Mouse (Mus musculus): Measurements from ENCODE around the gene Dtymk.
"Not testable (repeated sequence)": the region's sequence is repeated elsewhere in the genome, so short reads cannot be mapped to it uniquely, and the experiment has no call there.

Dtymk gene

DNA sequence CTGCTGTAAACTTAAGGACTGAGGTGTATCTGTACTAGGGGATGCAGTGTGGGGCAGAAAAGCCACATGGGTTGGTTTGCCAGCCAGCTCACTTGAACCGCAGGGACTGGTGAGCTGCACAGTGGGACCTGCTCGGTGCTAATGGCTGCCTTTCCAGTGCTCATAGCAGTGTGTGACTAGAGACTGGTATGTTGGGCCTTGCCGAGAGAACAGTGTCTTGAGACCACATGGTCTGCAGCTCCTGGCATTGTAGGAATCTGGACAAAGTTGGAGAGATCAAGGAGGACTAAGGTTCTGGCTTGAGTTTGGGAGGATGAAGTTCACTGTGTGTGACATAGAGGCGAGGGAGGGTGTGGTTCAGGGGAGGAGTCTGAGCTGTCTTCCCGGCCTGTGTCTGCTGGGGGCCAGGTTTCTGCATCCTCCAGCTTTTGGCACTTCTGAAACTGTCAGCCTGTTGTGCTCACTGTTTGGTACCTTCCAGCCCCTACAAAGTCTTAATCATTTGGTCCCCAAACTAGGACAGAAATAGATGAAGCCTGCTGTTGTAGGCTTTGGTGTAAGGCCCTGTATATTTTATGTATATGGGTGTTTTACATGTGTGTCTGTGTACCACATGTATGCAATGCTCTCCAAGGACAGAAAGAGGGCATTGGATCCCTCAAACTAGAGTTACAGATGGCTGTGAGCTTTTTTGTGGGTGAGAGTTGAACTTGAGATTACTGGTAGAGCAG lies 3.7 kb upstream of the Dtymk start:
- no peak for DNase-seq (ENCODE audit: extremely low read depth, low read depth, low spot score)

DNA sequence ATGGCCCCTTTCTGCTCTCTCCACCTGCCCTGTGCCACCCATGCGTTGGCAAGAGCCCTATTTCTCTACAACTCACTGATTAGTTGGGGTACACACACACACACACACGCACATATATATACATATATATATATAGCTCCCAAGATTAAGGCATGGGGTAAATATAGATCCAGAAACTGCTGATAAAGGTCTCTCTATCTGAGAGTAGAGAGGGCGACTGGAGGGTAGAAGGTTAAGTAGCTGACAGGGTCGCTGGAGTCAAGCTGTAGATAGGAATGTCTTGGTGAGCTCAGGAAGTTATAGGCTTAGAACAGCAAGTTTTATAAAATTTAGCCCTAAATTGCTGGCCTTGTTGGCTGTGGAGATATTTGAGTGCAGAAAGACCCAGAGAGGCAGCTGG lies 3.1 kb upstream of the Dtymk start:
- DNase-seq (ENCODE audit: extremely low read depth, low read depth, low spot score): no peak

DNA sequence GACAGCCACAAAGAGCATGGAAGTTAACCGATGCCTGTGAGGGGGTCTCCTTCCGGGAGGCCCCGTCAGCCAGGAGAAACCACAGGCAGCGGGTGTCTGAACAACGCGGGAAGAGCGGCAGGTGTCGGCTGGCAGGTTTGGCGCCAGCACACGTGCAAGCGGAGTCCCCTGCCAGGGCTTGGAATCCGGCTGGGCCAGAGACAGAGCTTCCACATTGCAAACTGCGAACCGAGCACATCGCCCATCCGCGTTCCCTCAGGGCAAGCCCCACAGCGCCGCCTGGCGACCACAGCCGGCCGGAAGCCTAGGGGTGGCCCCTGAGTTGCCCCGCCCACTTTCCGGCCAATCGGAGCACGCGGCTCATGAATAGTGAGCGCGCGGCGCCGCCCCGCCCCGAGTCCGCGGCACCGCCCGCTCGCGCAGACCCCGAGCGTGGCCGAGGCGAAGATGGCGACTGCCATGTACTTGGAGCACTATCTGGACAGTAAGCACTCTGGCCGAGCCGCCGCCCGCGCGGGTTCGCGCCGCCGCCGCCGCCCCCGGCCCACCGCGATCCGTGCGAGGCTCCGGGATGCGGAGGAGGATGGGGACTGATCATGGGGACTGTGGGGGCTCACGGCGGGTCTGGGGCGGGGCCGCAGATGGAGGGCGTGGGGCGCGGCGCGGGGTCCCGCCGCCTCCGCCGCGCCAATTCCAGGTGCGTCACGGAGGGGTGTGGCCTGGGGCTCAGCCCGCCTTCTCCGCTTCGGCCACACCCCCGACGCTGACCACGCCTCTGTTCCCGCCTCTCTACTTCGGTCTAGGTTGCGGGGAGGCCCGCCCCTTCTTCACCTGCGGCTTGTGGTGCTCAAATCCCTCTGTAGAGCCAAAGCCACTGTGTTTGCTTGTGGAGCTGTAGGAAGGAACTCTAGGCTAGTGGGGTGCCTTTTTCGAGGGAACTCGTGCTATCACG lies 2.1 kb upstream of the Dtymk start, which contains the start of gene Ing5:
TSS of gene Ing5 (plus strand) at position 410 of the 952 bp plus-strand sequence.
- DNase-seq (ENCODE audit: extremely low read depth, low read depth, low spot score): no peak

DNA sequence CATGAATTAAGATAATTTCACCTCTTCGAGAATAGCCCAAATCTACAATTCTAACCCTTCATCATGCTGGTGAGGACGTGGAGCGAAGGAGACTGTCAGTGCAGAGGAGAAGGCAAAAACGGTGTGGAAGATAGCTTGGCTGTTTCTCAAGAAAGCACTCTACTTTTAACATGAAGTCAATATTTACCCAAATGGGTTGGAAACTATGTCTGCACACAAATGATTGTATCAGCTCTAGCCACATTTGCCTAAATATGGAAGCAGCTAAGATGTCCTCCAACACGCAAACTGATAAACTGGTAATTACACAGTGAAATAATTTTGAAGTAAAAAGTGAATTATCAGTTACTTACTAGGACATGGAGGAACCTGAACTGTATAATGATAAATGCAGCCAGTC lies 1.0 kb upstream of the Dtymk start:
- no peak for DNase-seq (ENCODE audit: extremely low read depth, low read depth, low spot score)

DNA sequence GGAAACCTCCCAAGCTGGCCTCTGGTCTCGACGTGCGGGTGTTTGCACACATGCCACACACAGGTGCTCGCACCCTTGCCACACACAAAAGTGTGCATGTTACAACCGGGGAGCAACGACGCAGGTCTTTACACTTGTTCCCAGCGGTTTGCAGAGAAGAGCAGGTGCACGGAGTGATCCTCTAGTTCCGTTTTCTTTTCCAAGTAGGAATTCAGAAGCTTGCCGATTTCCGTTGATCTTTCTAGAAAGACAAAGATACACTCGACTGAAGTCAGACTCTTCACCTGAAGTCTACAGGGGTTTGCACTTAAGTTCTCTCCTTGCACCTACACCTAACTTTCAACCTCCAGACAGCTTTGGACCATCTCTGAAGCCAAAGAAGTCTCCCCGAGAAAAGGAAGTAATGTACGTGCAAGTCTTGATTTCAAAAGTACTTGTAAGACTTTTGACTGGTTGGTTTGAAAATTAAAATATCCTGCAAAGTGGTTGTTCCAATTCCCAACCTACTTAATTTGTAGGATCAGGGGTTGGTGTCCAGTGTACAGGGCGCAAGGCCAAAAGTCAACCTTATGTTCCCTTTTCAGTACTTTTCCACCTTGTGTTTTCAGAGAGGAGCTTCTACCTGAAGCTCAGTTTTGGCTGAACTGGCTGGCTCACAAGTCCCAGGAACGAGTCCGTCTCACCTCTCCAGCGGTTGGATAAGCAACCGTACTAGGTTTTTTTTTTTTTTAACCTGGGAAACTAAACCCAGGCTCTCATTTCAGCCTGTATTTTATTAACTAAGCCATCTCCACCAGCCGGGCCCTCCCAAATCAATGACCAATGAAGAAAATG lies 847 bp downstream of the Dtymk start:
- no peak for DNase-seq (ENCODE audit: extremely low read depth, low read depth, low spot score)

DNA sequence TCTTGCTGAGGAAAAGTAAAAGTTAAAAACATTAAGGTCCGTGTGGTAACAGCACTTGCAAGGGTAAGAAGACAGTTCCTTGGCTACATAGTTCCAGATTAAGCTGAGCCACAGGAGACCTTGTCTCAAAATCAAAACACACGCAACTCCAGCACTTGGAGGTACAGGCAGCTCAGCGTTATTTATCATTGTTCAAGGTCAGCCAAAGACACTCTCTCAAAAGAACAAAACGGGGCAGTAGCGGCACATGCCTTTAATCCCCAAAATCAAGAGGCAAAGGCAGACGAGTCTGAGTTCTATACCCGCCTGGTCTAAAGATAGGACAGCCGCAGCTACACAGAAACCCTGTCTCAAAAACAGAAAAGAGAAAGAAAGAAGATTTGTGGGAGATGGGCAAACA lies 5.8 kb downstream of the Dtymk start:
- no peak for DNase-seq (ENCODE audit: extremely low read depth, low read depth, low spot score)

DNA sequence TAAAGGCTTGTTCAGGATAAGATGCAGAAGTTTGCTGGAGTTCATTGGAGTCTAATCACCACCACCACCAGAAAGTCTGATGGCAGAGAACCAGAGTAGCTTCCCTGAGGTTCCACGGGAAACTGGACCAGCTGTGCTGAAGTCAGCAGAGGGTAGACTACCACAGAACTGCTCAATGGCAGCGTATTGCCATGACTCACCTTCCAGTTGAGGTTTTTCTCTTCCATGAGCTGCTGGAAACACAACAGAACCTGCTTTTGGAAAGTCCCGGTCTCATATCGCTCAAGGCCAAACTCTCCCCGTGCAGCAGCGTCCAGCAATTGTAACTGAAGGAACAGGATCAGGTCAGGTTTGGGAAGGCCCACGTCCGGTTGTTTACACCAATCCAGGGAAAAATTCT lies 7.2 kb downstream of the Dtymk start:
- no peak for DNase-seq (ENCODE audit: extremely low read depth, low read depth, low spot score)

DNA sequence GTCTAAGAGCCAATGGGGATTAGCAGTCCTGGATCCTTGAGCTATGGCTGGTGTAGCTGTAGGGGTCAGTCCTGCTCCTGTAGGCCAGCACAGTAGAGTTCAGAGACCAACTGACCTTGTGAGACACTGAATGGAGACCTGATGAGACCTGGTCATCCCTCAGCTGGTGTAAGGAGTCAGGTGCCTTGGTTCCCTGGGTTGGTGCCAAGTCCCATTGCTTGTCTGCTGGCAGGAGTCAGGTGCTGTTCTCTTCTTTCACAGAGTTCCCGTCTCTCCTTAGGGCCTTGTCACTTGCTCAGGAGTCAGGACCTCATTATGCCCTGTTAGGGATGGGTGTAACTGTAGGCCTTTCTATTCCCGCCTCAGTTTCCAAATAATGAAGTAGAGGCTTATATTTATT lies 14.8 kb downstream of the Dtymk start:
- no peak for DNase-seq (ENCODE audit: extremely low read depth, low read depth, low spot score)

DNA sequence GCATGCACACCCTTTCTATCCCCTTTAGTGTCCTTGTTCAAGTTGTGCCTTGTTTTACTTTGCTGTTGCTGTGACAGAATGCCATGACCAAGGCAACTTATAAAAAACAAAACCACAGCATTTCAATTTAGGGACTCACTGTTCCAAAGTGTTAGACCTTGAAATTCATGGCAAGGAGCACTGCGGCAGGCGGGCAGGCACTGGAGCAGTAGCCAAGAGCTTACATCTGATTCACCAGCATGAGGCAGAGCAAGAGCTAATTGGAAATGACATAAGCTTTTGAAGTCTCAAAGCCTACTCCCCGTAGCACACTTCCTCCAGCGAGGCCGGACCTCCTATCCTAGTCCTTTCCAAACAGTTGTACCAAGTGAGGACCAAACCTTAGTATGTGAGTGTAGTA lies 25.0 kb downstream of the Dtymk start:
- DNase-seq (ENCODE audit: extremely low read depth, low read depth, low spot score): no peak

DNA sequence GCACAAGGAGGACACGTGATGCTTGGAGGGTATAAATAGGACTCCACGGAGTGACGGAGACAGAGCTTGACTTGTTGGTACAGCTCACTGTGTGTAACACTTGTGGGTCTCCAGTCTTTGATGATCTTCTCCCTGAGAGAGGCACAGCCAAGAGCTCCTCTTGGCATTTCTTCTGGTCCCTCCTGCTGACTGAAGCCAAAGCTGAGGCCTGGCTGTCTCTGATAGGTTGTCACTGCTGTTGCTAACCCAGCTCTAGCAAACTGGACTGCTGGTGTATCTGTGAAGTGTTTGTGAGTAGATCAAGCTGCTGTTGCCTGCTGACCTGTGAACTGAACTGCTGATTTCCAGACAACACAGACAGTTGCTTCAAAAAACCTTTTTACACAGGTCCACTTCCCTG lies 31.8 kb downstream of the Dtymk start:
- no peak for DNase-seq (ENCODE audit: extremely low read depth, low read depth, low spot score)

DNA sequence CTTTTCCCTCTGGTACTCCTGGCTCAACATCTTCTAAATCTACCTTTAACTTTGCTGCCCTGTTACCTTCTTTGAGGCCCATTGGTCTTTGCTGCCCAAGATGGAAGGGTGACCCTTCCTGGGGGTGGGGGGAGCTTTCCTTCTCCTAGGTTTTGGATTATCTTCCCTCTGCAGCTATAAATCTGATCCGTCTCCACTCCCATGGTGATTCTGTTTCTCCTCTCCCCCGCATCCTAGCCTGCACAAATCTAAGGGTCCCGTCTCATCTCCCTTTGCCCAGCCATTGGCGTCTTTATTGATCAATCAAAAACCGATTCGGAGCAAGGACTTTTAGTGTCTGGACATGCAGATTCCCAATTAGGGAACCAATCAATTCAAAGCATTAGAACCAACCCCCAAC lies 34.1 kb downstream of the Dtymk start:
- DNase-seq (ENCODE audit: extremely low read depth, low read depth, low spot score): no peak

DNA sequence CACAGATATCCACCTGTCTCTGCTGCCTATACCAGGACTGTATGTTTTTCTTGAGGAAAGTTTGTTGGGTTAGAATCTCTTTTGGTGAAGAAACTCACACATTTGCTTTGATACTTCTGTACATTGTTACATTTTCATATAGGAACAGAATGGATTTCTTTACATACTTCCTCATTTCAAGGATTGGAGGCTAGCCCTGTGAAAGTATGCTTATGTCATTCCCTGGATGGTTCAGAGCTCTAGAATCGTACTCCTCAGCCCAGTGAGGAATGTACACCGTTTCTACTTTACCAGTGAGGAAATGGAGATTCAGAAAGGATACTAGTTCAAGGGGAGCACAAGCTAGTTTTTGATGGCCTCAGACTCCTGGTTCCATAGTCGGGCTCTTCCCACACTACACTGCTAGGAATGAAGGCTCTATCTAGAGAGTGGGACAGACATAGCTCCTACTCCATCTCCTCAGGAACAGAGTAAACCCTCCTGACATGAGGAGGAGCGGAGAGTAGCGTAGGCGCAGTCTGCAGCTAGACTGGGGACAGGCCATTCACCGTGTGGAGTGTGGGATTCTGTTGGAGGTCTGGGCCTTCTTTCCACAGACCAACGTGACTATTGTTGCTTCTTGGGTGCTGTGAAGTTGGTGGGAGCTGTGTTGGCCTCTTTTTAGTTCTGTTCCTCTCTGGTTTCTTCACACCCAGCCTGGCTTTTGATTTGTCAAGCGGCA lies 36.7 kb downstream of the Dtymk start:
- DNase-seq (ENCODE audit: extremely low read depth, low read depth, low spot score): no peak

DNA sequence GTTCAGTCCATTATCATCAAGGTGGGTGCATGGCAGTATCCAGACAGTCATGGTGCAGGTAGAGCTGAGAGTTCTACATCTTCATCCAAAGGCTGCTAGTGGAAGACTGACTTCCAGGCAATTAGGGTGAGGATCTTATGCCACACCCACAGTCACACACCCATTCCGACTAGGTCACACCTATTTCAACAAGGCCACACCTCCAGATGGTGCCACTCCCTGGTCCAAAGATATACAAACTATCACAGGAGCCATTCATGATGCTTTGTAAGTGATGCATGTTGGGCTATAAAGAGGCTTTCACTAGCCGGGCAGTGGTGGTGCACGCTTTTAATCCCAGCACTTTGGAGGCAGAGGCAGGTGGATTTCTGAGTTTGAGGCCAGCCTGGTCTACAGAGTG lies 38.2 kb downstream of the Dtymk start:
- not testable (repeated sequence) for DNase-seq (ENCODE audit: extremely low read depth, low read depth, low spot score)

DNA sequence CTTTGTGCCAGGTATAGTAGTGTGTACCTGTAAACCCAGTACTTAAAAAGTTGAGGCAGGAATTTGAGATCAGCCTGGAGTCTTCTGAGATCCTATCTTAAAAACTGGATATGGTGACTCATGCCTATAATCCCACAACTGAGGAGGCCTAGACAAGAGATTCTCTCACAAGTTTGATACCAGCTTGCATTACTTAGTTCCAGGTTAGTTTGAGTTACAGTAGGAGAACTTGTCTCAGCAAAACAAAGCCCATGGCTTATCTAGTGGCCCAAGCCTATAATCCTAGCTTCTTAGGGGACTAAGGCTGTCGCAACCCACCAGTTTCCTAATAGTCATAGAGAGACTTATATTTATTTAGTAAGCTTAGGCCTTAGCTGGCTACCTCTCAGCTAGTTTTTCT lies 41.7 kb downstream of the Dtymk start:
- DNase-seq (ENCODE audit: extremely low read depth, low read depth, low spot score): peak; percentile 61

DNA sequence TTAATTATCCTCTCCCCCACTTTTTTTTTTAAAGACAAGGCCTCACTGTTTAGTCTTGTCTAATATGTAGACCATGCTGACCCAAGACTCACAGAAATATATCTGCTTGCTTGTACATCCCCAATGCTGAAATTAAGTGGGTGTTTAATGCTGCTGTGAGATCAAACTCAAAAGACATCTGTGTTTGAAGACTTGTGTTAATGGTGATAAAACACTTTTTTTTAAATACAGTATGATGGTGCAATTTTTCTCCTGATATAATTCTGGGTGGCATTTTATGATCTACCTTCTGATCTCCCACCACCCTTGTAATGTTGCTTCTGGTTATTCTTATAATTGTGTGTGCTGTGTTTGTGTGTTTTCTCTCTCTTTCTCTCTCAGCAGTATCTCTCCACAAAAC lies 45.6 kb downstream of the Dtymk start:
- DNase-seq (ENCODE audit: extremely low read depth, low read depth, low spot score): no peak

DNA sequence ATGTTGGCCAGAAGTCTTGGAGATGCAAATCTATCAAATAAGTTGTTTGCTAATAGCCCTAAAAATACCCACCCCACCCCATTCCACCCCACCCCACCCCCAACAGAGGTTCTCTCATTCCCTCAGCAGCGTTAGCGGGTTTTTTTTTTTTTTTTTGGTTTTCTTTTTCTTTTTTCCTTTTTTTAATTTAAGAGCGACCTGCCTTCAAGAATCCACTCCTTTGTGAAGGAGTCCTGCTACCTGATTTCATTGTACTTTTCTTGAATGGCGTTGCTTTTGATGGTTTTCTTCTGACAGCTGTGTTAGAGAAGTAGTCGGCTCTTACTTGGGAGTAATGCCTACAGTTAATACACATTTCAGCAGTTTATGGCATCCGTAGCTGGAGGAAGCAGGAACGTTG lies 46.1 kb downstream of the Dtymk start:
- DNase-seq (ENCODE audit: extremely low read depth, low read depth, low spot score): no peak

DNA sequence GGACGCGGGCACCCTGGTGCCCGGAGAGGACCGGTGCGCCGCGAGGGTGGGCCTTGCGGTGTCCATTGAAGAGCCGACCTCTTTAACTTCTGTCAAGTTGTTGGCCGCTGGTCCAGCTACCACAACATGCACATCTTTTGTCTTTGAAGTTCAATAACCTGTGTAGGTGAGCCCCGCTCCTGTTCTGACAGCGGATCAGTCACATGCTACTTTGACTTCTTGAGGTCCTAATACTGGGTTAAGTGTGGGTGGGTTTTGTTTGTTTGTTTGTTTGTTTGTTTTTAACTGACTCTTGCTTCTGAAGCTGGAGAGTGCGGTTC lies 46.5 kb downstream of the Dtymk start:
- no peak for DNase-seq (ENCODE audit: extremely low read depth, low read depth, low spot score)

DNA sequence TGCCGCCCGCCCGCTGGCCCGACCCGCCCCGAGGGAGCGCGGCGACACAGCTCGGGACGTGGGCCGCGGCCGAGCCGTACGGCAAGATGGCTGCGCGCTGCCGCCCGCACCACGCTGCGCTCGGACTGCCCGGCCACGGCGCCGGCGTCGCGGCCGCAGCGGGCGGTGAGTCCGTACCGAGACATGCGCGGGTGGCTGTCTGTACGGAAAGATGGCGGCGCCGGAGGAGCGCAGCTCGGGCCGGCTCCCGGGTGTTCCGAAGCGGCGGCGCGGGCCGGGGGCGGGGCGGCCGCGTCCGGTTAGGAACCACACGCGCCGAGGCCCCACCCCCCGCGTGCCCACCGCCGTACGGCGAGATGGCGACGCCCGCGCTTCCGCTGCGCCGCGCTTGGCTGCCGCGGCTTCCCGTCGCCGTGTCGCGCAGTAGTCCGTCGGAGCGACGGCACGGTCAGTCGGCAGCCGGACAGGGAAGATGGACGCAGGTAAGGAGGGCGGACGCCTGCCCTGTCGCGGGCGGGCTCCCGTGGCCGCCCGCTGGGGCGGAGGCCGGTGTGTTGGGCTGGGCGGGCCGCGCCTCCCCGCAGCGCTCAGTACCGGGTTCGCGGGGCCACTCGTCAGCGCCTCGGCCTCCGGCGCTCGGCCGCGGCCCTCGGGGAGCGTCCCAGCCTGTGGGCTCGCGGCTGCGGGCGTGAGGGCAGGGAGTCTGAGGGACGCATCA lies 47.0 kb downstream of the Dtymk start, which contains the start of gene Thap4:
TSS of gene Thap4 (minus strand) at position 292 of the 718 bp plus-strand sequence.
- DNase-seq (ENCODE audit: extremely low read depth, low read depth, low spot score): no peak

DNA sequence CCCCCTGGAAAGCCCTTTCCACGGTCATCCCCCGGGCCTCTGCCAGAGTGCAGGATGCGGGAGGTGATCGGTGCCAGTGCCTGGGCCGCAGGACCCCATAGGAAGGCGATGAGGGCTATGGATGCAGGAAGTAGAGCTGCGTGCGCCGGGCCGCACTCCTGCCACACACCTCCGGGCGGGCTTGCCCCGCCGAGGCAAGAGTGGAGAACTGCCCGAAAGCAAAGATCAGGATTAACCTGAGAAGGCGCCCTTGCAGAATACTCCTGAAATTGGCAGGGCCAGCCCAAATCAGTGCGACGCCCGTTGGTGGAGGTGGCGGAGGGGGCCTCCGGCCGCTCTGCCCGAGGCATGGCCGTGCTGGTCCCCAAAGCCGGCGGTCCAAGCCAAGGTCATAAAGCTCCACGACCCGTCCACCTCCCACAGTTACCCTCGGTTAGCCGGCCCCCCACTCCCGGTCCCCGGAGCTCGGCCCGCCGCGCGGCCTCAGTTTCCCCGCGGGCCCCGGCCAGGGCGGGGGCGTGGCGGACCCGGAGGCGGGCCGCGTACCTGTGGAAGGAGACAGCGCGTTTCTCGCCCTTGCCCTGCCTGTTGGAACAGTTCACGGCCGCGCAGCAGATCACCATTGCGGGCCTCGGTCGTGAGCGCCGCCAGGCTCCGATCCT lies 47.7 kb downstream of the Dtymk start:
- no peak for DNase-seq (ENCODE audit: extremely low read depth, low read depth, low spot score)

DNA sequence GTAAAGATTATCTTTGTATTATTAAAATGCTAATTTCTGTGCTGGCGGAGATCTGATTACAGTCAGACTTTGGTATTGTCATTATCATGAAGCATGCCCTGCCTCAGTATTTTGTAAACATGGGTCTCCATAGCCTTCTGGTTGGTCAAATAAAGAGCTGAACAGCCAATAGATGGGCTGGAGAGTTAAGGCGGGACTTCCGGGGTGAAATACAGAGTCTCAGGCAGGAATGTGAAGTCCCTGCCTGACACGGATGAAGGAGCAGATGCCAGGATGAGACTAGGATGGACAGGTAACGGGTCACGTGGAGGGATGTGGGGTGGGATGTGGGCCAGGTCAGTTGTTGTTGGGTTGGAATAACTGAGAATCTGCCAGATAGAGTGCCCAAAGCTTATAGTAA lies 50.4 kb downstream of the Dtymk start, which contains the start of gene Atg4b:
TSS of gene Atg4b (plus strand) at position 211 of the 400 bp plus-strand sequence.
- DNase-seq (ENCODE audit: extremely low read depth, low read depth, low spot score): no peak
